Mouse (Mus musculus) sigmoid colon, adult 10 weeks (tissue): ENCODE data around the gene Cd209g. TPM values are rescaled to one million over a fixed set of nuclear protein-coding genes. Genes with fewer than 3 reads are reported as not detected.

Experiments used
- polyA plus RNA-seq: library from polyadenylated mRNA; stranded (reverse); fragments of 350-450 nt; fragmentation: Illumina TruSeq; extraction: RNeasy Lipid Tissue Mini Kit (QIAGEN cat#74804); gene quantifications from one replicate; pipeline ENCODE4 v1.2.3, GENCODE M21; 2014; ENCODE audit warnings: low read depth, low replicate concordance

Gene Cd209g
- 0.41 TPM for polyA plus RNA-seq

DNA sequence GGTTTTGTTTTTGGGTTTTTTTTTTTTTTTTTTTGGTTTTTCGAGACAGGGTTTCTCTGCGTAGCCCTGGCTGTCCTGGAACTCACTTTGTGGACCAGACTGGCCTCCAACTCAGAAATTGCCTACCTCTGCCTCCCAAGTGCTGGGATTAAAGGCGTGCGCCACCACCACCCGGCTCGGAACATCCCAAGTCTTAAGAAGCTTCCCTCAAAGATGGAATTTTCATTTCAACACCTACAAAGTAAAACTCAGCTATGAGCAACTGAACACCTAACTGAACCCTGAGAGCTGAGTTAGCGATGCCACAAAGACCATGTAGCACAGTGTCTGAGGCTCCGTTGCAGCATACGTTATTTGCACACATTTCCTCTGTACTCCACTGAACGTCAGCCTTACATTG is at the start of gene Cd209g:
Gene Cd209g, plus strand, starts transcription at position 301 of the 400 bp plus-strand sequence.

DNA sequence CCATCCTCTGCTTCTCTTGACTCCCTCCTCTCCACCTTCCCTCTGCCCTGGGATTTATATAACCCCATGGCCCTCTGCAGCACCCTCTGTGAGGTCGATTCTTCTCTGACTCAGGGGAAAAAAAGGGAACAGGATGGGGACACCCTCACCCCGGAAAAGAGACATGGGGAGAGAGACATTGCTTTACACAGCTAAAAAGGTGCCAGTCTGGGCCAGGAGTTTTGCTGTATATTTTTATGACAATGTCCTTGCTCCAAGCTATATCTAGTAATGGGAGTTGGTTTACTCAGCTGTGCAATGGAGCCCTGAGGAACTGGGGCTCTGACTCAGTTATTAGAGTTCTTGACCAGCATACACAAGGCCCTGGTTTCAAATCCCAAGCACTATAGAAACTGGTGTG is 28.2 kb upstream of the Cd209g start, which contains the start of gene Cd209f:
Gene Cd209f, minus strand, starts transcription at position 101 of the 400 bp plus-strand sequence.

DNA sequence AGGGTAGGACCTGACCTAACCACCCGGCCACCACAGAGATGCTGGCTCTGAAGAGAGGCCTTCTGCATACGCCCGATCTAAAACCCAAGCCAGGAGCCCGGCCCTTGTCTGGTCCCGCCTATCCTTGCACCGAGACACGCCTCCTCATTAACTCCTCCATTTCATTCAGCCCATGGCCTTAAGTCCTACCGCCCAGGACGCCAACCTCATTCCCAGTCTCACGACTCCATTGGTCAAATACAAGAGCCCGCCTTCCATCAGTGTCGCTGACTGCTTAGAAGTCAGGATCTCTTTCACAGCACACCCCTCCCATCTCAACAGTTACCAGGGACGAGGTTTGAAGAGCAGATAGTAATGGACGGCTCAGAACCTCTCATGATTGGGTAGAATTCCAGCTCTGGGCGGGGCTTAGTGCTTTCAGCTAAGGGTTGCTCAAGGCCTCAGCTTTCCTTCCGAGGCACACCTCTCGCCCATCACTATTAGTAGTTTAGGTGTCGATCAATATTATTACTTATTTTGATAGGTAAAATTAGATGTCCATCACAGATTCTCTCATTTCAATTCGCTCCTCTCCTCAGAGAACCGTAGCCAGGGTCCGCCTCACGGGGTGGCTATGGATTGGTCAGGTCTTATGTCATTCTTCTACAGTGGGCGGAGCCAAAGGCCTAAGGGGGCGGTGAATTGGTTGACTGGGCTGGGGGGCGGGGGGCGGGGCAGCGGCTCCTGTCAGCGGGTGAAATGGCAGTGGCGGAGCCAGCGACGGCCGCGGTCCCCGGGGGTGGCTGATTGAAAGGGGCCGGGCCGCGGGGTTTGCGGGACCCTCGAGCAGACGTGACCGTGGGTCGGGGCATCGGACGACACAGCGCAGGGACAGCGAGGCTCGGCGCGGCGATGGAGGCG is 32.2 kb downstream of the Cd209g start, which contains the start of gene Evi5l:
Gene Evi5l, plus strand, starts transcription at position 716 of the 900 bp plus-strand sequence.

Other genes starting within 250 kb of the Cd209g start
- gene Cd209b, start 207.3 kb upstream of the Cd209g start, polyA plus RNA-seq: 3.7 TPM
- gene Cd209c, start 179.4 kb upstream of the Cd209g start, polyA plus RNA-seq: 0.28 TPM
- 1.2 TPM for gene Cd209f, start 28.3 kb upstream of the Cd209g start, polyA plus RNA-seq
- gene Evi5l, start 32.5 kb downstream of the Cd209g start, polyA plus RNA-seq: 2.4 TPM
- gene Prr36, start 83.4 kb downstream of the Cd209g start, polyA plus RNA-seq: 0.22 TPM
- gene Lrrc8e, start 92.7 kb downstream of the Cd209g start, polyA plus RNA-seq: 5.3 TPM
- gene Map2k7, start 104.6 kb downstream of the Cd209g start, polyA plus RNA-seq: 7.0 TPM
- gene Gm49320, start 104.8 kb downstream of the Cd209g start, polyA plus RNA-seq: not detected
- 14.7 TPM for gene Tgfbr3l, start 114.1 kb downstream of the Cd209g start, polyA plus RNA-seq
- gene Snapc2, start 119.0 kb downstream of the Cd209g start, polyA plus RNA-seq: 2.2 TPM
- gene Ctxn1, start 125.2 kb downstream of the Cd209g start, polyA plus RNA-seq: 1.0 TPM
- gene Timm44, start 141.8 kb downstream of the Cd209g start, polyA plus RNA-seq: 163 TPM
- 31.0 TPM for gene Ccl25, start 191.1 kb downstream of the Cd209g start, polyA plus RNA-seq
- gene Elavl1, start 191.3 kb downstream of the Cd209g start, polyA plus RNA-seq: 53.7 TPM